Comparison of ENCODE assay signal across 27 mouse cellular contexts in the genomic region with DNA sequence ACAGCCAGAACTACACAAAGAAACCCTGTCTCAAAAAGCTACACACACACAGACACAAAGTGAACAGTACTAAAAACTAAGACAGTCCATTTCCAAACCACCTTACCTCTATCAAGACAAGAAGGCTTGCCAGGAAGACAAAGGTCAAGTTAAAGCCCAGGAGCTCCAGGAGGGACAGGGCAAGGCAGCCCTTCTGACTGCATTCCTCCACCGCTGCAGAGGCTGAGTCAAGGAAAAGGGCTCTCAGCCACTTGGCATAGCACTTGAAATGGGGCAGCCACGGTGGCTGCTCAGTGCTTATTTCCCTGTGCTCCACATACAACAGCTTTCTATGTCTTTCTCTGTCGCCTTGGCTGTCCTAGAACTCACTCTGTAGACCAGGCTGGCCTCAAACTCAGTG. TPM values are rescaled to one million over a fixed set of nuclear protein-coding genes. Genes with fewer than 3 reads are reported as not detected.
A peak's percentile ranks its signal among the peaks of the same experiment; 100 is the strongest.
DNase-seq lines count a peak whose midpoint lies in the region; ATAC-seq and TF ChIP-seq lines count a peak whose summit lies in the region.
"Had no signal": no experiment of that assay in that cellular context is flagged by ENCODE, and none has a peak within 500 bp of the region (broad histone marks: within the 10 kb centered on the region; RNA-seq: fewer than 3 reads in every experiment).

No protein-coding gene starts in this region.

- no peak overlapping the region for H3K27ac ChIP-seq in kidney, embryonic 14.5 days (ENCODE audit: low read depth, low read length)
- H3K27ac ChIP-seq: embryonic facial prominence, embryonic 15.5 days; forebrain, embryonic 10.5 days; gastrocnemius, adult 2 months; heart, embryonic 13.5 days had no signal

- no peaks in the 10 kb centered on the region for H3K27me3 ChIP-seq in kidney, embryonic 14.5 days (ENCODE audit: control insufficient read depth, insufficient read depth, low read length)
- H3K27me3 ChIP-seq: embryonic facial prominence, embryonic 15.5 days; heart, embryonic 13.5 days had no signal

- no peak overlapping the region for H3K9ac ChIP-seq in kidney, embryonic 14.5 days (ENCODE audit: low read depth, low read length)
- H3K9ac ChIP-seq: embryonic facial prominence, embryonic 15.5 days; heart, embryonic 13.5 days had no signal

- H3K4me3 ChIP-seq in kidney, embryonic 14.5 days (ENCODE audit: low read length), result no peak overlapping the region
- H3K4me3 ChIP-seq in lung, adult 2 months (replicated peaks; ENCODE audit: extremely low read depth, low read depth, low read length), result no peak overlapping the region
- H3K4me3 ChIP-seq: embryonic facial prominence, embryonic 15.5 days; erythroblast, embryonic 14.5 days; forebrain, embryonic 10.5 days; gastrocnemius, adult 2 months; heart, embryonic 13.5 days had no signal

- H3K4me2 ChIP-seq in kidney, embryonic 14.5 days (replicated peaks; ENCODE audit: low read depth, low read length), result no peak overlapping the region
- H3K4me2 ChIP-seq: embryonic facial prominence, embryonic 15.5 days; heart, embryonic 13.5 days had no signal

- no peak for TF ChIP-seq CTCF in lung, adult 2 months (IDR thresholded peaks at IDR 0.05; ENCODE audit: insufficient read depth, low read length)

- 94% methylated on average over 3 of the region's 3 CpGs for WGBS in kidney, embryonic 14.5 days
- 73% methylated on average over 3 of the region's 3 CpGs for WGBS in lung, adult 2 months

- DNase-seq in kidney, adult 11 months, result peak; percentile 84
- DNase-seq in lung, adult 2 months, result peak; percentile 21
- DNase-seq in lung, postnatal 10 days, result no peak
- peak; percentile 53 for DNase-seq in kidney, postnatal 10 days
- DNase-seq in lung, postnatal 25 days (ENCODE audit: low spot score), result peak; percentile 6
- DNase-seq in adrenal gland, postnatal 10 days, result no peak
- no peak for DNase-seq in c-Kit-positive CD71-positive TER-119-positive erythroid progenitor cells, embryonic 14.5 days (ENCODE audit: low spot score)
- DNase-seq: adrenal gland, postnatal 36 days; cerebellum, adult 11 months; cerebellum, adult 8-10 months; cerebellum, postnatal 14 days; embryo, embryonic 11 days; gastrocnemius, adult 2 months; gastrocnemius, postnatal 25 days; heart, postnatal 36 days had no signal

- no peak for ATAC-seq in kidney, embryonic 14.5 days (ENCODE audit: low FRiP score, low TSS enrichment)
- ATAC-seq: forebrain, embryonic 14.5 days had no signal

- H3K9me3 ChIP-seq in kidney, embryonic 14.5 days (ENCODE audit: control insufficient read depth, low read length), result no peaks in the 10 kb centered on the region
- H3K9me3 ChIP-seq: embryonic facial prominence, embryonic 15.5 days; forebrain, embryonic 10.5 days; heart, embryonic 13.5 days had no signal

- no peak for TF ChIP-seq POLR2A in lung, adult 2 months (IDR thresholded peaks at IDR 0.05; ENCODE audit: borderline replicate concordance, extremely low read depth, low read depth, low read length)

- H3K4me1 ChIP-seq in kidney, embryonic 14.5 days (ENCODE audit: control insufficient read depth, insufficient read depth, low read length), result no peaks in the 10 kb centered on the region
- no peaks in the 10 kb centered on the region for H3K4me1 ChIP-seq in lung, adult 2 months (ENCODE audit: control insufficient read depth, insufficient read depth, low read length)
- H3K4me1 ChIP-seq: embryonic facial prominence, embryonic 15.5 days; forebrain, embryonic 10.5 days; heart, embryonic 13.5 days had no signal

- H3K36me3 ChIP-seq in kidney, embryonic 14.5 days (ENCODE audit: control insufficient read depth, insufficient read depth, low read length), result peaks cover 81% of the 10 kb centered on the region

RNA-seq across cellular contexts. Expression of gene Clcn6, which starts 14.6 kb away (rescaled TPM):
- polyA plus RNA-seq in kidney, embryonic 14.5 days (2014; fragmentation: Nextera tagmentation; extraction: Ambion mirVana), result 4.0 and 6.0 TPM in 2 replicates
- polyA plus RNA-seq in lung, adult 2 months (2012; rRNA removed), result 14.1 and 14.9 TPM in 2 replicates
- 10 to 100 TPM in 1 of 2 experiments, 1 to 10 TPM in 1; 8.4 to 12.8 TPM for total RNA-seq in adrenal gland, postnatal 10 days (2021)

RNA-seq across cellular contexts. Expression of gene Mthfr, which starts 14.9 kb away (rescaled TPM):
- polyA plus RNA-seq in kidney, embryonic 14.5 days (2014; fragmentation: Nextera tagmentation; extraction: Ambion mirVana), result 11.8 and 19.7 TPM in 2 replicates
- polyA plus RNA-seq in lung, adult 2 months (2012; rRNA removed), result 34.8 and 38.9 TPM in 2 replicates
- total RNA-seq in adrenal gland, postnatal 10 days (2021), result 10 to 100 TPM; 41.9 to 44.0 TPM

RNA-seq across cellular contexts. Expression of gene Nppa, which starts 23.5 kb away (rescaled TPM):
- 0.45 TPM in 1 of 2 replicates, not detected in the other for polyA plus RNA-seq in kidney, embryonic 14.5 days (2014; fragmentation: Nextera tagmentation; extraction: Ambion mirVana)
- polyA plus RNA-seq in lung, adult 2 months (2012; rRNA removed), result 31.3 and 55.1 TPM in 2 replicates
- total RNA-seq in adrenal gland, postnatal 10 days (2021), result not detected
- total RNA-seq: adrenal gland, adult 18-20 months; adrenal gland, postnatal 36 days; common myeloid progenitor, adult 5-6 weeks; gastrocnemius, adult 2 months; gastrocnemius, postnatal 25 days; granulocyte monocyte progenitor cell, adult 5-6 weeks; MEL had no signal
- polyA plus RNA-seq: C2C12; erythroblast, embryonic 14.5 days; hindbrain, embryonic 11.5 days had no signal

RNA-seq across cellular contexts. Expression of gene Nppb, which starts 38.4 kb away (rescaled TPM):
- not detected in 2 replicates for polyA plus RNA-seq in kidney, embryonic 14.5 days (2014; fragmentation: Nextera tagmentation; extraction: Ambion mirVana)
- not detected in 2 replicates for polyA plus RNA-seq in lung, adult 2 months (2012; rRNA removed)
- not detected for total RNA-seq in adrenal gland, postnatal 10 days (2021)
- total RNA-seq: common myeloid progenitor, adult 5-6 weeks; gastrocnemius, adult 2 months; gastrocnemius, postnatal 25 days; granulocyte monocyte progenitor cell, adult 5-6 weeks; MEL had no signal
- polyA plus RNA-seq: erythroblast, embryonic 14.5 days; forebrain, embryonic 10.5 days; forebrain, embryonic 14.5 days had no signal

Comparison
In these comparisons a context has a peak if more than half of its experiments do, and no peak if none do; other contexts are left out.
1. DNase-seq: peak in kidney, adult 11 months (single experiment), lung, adult 2 months (single experiment), kidney, postnatal 10 days (single experiment) and lung, postnatal 25 days (single experiment); none in lung, postnatal 10 days (single experiment), adrenal gland, postnatal 10 days (single experiment) and c-Kit-positive CD71-positive TER-119-positive erythroid progenitor cells, embryonic 14.5 days (single experiment).
2. RNA of gene Nppa, which starts 23.5 kb away (polyA plus RNA-seq): 31.3 to 55.1 TPM in lung, adult 2 months; 0.45 TPM in kidney, embryonic 14.5 days; every median in the first group is over 10 times any median in the second.